Mouse (Mus musculus) ovary, adult 2 months (tissue): Measurements from ENCODE around the gene Zfp296. TPM values are rescaled to one million over a fixed set of nuclear protein-coding genes. Genes with fewer than 3 reads are reported as not detected.

Source experiments
- polyA plus RNA-seq: library from polyadenylated mRNA; depleted of rRNA; stranded (reverse); fragments of >200 nt; gene quantifications from 2 replicates; pipeline ENCODE4 v1.2.3, GENCODE M21; 2012; rRNA removed

The Zfp296 gene
- polyA plus RNA-seq, result 15.2 and 16.3 TPM in 2 replicates

GRCm38 (mm10) chr7:19577141-19577852 lies at the start of gene Zfp296, which contains the start of gene Gemin7:
Zfp296 (plus strand) TSS chr7:19577287.
Gemin7 (minus strand) TSS chr7:19577595.

GRCm38 (mm10) chr7:19562643-19563410 lies 14.3 kb upstream of the Zfp296 start, which contains the start of gene Ppp1r37:
Ppp1r37 (minus strand) TSS chr7:19563076.

GRCm38 (mm10) chr7:19603849-19604605 lies 26.9 kb downstream of the Zfp296 start, which contains the start of gene Clasrp:
Clasrp (minus strand) TSS chr7:19604486.

GRCm38 (mm10) chr7:19629361-19629734 lies 52.3 kb downstream of the Zfp296 start, which contains the start of gene Relb:
Relb (minus strand) TSS chr7:19629438.

Other genes starting within 250 kb of the Zfp296 start
- gene Ercc1, start 232.5 kb upstream of the Zfp296 start, polyA plus RNA-seq, result 35.4 and 52.6 TPM in 2 replicates
- 10.1 and 12.5 TPM in 2 replicates for gene Cd3eap, start 217.8 kb upstream of the Zfp296 start, polyA plus RNA-seq
- gene Ppp1r13l, start 217.5 kb upstream of the Zfp296 start, polyA plus RNA-seq, result 19.9 and 21.5 TPM in 2 replicates
- gene Ercc2, start 195.3 kb upstream of the Zfp296 start, polyA plus RNA-seq, result 99.9 and 104 TPM in 2 replicates
- 11.6 and 13.6 TPM in 2 replicates for gene Klc3, start 173.2 kb upstream of the Zfp296 start, polyA plus RNA-seq
- gene Ckm, start 172.5 kb upstream of the Zfp296 start, polyA plus RNA-seq, result 1.5 and 2.0 TPM in 2 replicates
- 56.2 and 68.8 TPM in 2 replicates for gene Mark4, start 118.5 kb upstream of the Zfp296 start, polyA plus RNA-seq
- gene Exoc3l2, start 114.0 kb upstream of the Zfp296 start, polyA plus RNA-seq, result 14.5 and 14.7 TPM in 2 replicates
- 23.3 and 32.2 TPM in 2 replicates for gene Bloc1s3, start 68.9 kb upstream of the Zfp296 start, polyA plus RNA-seq
- 122 and 123 TPM in 2 replicates for gene Trappc6a, start 68.9 kb upstream of the Zfp296 start, polyA plus RNA-seq
- 1.3 and 1.9 TPM in 2 replicates for gene Nkpd1, start 59.4 kb upstream of the Zfp296 start, polyA plus RNA-seq
- 147 and 159 TPM in 2 replicates for gene Ppp1r37, start 14.2 kb upstream of the Zfp296 start, polyA plus RNA-seq
- gene Gemin7, start 308 bp downstream of the Zfp296 start, polyA plus RNA-seq, result 230 and 252 TPM in 2 replicates
- 248 and 417 TPM in 2 replicates for gene Clasrp, start 27.2 kb downstream of the Zfp296 start, polyA plus RNA-seq
- gene Relb, start 52.2 kb downstream of the Zfp296 start, polyA plus RNA-seq, result 34.7 and 48.6 TPM in 2 replicates
- 131 and 152 TPM in 2 replicates for gene Clptm1, start 87.7 kb downstream of the Zfp296 start, polyA plus RNA-seq
- 1.2 and 3.3 TPM in 2 replicates for gene Apoc2, start 100.7 kb downstream of the Zfp296 start, polyA plus RNA-seq
- not detected in 2 replicates for gene Gm44805, start 104.1 kb downstream of the Zfp296 start, polyA plus RNA-seq
- gene Apoc4, start 104.2 kb downstream of the Zfp296 start, polyA plus RNA-seq, result 2.4 and 7.3 TPM in 2 replicates
- gene Apoc1, start 115.4 kb downstream of the Zfp296 start, polyA plus RNA-seq, result 3.8 and 11.0 TPM in 2 replicates
- 3,327 and 3,331 TPM in 2 replicates for gene Apoe, start 121.9 kb downstream of the Zfp296 start, polyA plus RNA-seq
- gene Tomm40, start 138.2 kb downstream of the Zfp296 start, polyA plus RNA-seq, result 131 and 143 TPM in 2 replicates
- gene Nectin2, start 173.2 kb downstream of the Zfp296 start, polyA plus RNA-seq, result 136 and 141 TPM in 2 replicates
- 233 and 256 TPM in 2 replicates for gene Bcam, start 193.7 kb downstream of the Zfp296 start, polyA plus RNA-seq
- 8.6 and 11.5 TPM in 2 replicates for gene Cblc, start 219.5 kb downstream of the Zfp296 start, polyA plus RNA-seq
- 78.2 and 94.4 TPM in 2 replicates for gene Bcl3, start 245.5 kb downstream of the Zfp296 start, polyA plus RNA-seq